8 mouse cellular contexts compared by ENCODE assay signal in genomic region chr10:32889652-32890506, GRCm38 (mm10). TPM values are rescaled to one million over a fixed set of nuclear protein-coding genes. Genes with fewer than 3 reads are reported as not detected.
DNase-seq lines count a peak whose midpoint lies in the region; ATAC-seq and TF ChIP-seq lines count a peak whose summit lies in the region.

TSS of gene Nkain2 (minus strand) at chr10:32890462.

- H3K27me3 ChIP-seq in forebrain, postnatal 0 days (ENCODE audit: insufficient read depth, low read length) = no peaks in the 10 kb centered on the region

- peak; percentile 74 for DNase-seq in ES-CJ7 (ENCODE audit: low read depth, low spot score)
- DNase-seq in cerebellum, adult 18-20 months = peak; percentile 10 to 41
- peak; percentile 84 for DNase-seq in forebrain, postnatal 0 days
- peak; percentile 11 to 17 for DNase-seq in heart, postnatal 36 days
- peak; percentile 63 for DNase-seq in layer of hippocampus, adult 9-11 months
- peak; percentile 6 for DNase-seq in lung, postnatal 10 days
- peak; percentile 58 for DNase-seq in right cerebral cortex, postnatal 14 days
- no peak for DNase-seq in thymus, postnatal 10 days (ENCODE audit: low spot score in 2 of 2)

- H3K9me3 ChIP-seq in forebrain, postnatal 0 days (ENCODE audit: low read length) = no peaks in the 10 kb centered on the region

- ATAC-seq in forebrain, postnatal 0 days = peak; percentile 88

- intact Hi-C loops in heart, postnatal 36 days (cut with DNase I) = loop anchor here (5.0 kb wide), 2 partner anchors 178 to 1148 kb away; no protein-coding TSS in a partner anchor

- H3K27ac ChIP-seq in forebrain, postnatal 0 days (ENCODE audit: low read depth, low read length) = peak within 1 kb of the TSS; percentile 93

- peak within 1 kb of the TSS; percentile 86 for H3K4me3 ChIP-seq in forebrain, postnatal 0 days (ENCODE audit: low read depth, low read length)

- H3K36me3 ChIP-seq in forebrain, postnatal 0 days (ENCODE audit: insufficient read depth) = no peaks in the 10 kb centered on the region

- WGBS in forebrain, postnatal 0 days = 1% methylated on average over 75 of the region's 81 CpGs

- peak within 1 kb of the TSS; percentile 57 for H3K4me2 ChIP-seq in forebrain, postnatal 0 days (ENCODE audit: low read depth)

- no peak for TF ChIP-seq CTCF in forebrain, postnatal 0 days (IDR thresholded peaks at IDR 0.05; ENCODE audit: low read depth)

- H3K9ac ChIP-seq in forebrain, postnatal 0 days = peak within 1 kb of the TSS; percentile 94

- H3K4me1 ChIP-seq in forebrain, postnatal 0 days (ENCODE audit: insufficient read depth) = no peaks in the 10 kb centered on the region; the same call in 1 of the 2 replicates

RNA-seq across cellular contexts. Expression of gene Nkain2, which starts in this region (rescaled TPM):
- 85.0 and 90.1 TPM in 2 replicates for total RNA-seq in forebrain, postnatal 0 days (2014; rRNA removed)
- polyA plus RNA-seq in forebrain, postnatal 0 days (2015; fragmentation: Nextera tagmentation; extraction: Ambion mirVana) = 24.7 and 25.9 TPM in 2 replicates
- total RNA-seq in heart, postnatal 36 days (2021) = not detected

Comparison
In these comparisons a context has a peak if more than half of its experiments do, and no peak if none do; other contexts are left out.
1. RNA of gene Nkain2 (total RNA-seq): 85.0 to 90.1 TPM in forebrain, postnatal 0 days; not detected in heart, postnatal 36 days; every median in the first group is over 10 times any median in the second.
2. Peak in DNase-seq in heart, postnatal 36 days; RNA of the gene not detected or under 1 TPM.
3. DNase-seq: peak in ES-CJ7 (single experiment), cerebellum, adult 18-20 months (2 of 2), forebrain, postnatal 0 days (single experiment), layer of hippocampus, adult 9-11 months (single experiment), lung, postnatal 10 days (single experiment) and right cerebral cortex, postnatal 14 days (single experiment); none in thymus, postnatal 10 days (0 of 2).